Mouse (Mus musculus) inflammation-experienced regulatory T-cells, adult 6 months (primary cell): ENCODE data around the gene Reg1. TPM values are rescaled to one million over a fixed set of nuclear protein-coding genes. Genes with fewer than 3 reads are reported as not detected.
"Not testable (repeated sequence)": the region's sequence is repeated elsewhere in the genome, so short reads cannot be mapped to it uniquely, and the experiment has no call there.

ENCODE experiments used
- ATAC-seq: one replicate; pipeline ENCODE4 v1.8.0; 2017
- polyA plus RNA-seq, 3 experiments: library from polyadenylated mRNA; unstranded; fragments of 100-300 nt; shearing (Covaris generic); gene quantifications; one replicate each; pipeline ENCODE4 v1.2.1; 2017

The Reg1 gene
- polyA plus RNA-seq, result not detected

DNA sequence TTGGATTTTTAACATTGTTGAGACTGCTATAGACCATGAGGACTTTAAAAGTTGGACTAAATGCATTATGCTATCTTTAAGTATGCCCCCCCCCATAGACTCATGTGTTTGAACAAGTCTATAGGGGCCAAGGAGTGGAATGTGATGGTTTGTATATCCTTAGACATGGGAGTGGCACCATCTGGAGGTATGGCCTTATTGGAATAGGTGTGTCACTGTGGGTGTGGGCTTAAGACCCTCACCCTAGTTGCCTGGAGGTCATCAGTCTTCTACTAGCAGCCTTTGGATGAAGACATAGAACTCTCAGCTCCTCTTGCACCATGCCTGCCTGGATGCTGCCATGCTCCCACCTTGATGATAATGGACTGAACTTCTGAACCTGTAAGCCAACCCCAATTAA is at the start of gene Reg1:
Gene Reg1, plus strand, starts transcription at position 301 of the 400 bp plus-strand sequence.
- ATAC-seq, result not testable (repeated sequence)

DNA sequence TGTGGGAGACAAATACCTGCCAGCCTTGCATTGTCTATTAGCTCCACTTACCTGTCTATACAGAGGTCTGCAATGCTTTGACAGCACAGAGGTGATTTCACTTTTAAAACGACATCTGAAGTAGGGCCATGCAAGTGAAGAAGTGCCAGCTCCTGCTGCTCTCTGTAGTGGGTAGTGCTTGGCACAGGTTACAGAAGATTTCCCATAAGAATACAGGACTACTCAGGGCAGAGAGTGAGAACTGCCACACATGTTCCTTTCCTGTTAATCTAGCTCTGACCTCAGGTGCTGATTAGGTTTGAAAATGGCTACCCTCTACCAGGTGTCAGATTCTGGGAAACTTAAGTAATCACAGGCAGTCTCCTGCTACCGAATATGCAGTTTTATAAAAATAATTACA is 43.7 kb upstream of the Reg1 start, which contains the start of gene Reg3d:
Gene Reg3d, minus strand, starts transcription at position 101 of the 400 bp plus-strand sequence.
- no peak for ATAC-seq

DNA sequence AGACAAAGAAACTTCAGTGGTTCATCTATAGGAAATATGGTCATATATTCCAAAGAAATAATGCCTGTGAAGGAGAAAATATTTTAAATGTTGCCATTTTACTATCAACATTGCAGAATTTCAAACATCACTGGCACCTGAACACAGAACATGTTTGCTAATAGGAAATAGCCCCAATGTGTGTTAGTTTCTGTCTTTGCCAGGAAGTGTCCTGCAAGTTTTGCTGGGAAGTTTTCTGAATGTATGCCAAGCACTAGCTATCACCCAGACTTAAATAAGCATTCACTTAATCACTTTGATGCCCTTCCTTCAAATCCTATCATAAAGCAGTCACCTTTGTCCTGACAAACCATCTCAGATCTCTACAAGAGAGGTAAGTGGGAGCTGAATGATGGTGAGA is 42.1 kb upstream of the Reg1 start, which contains the start of gene Reg3a:
Gene Reg3a, plus strand, starts transcription at position 301 of the 400 bp plus-strand sequence.
- no peak for ATAC-seq

DNA sequence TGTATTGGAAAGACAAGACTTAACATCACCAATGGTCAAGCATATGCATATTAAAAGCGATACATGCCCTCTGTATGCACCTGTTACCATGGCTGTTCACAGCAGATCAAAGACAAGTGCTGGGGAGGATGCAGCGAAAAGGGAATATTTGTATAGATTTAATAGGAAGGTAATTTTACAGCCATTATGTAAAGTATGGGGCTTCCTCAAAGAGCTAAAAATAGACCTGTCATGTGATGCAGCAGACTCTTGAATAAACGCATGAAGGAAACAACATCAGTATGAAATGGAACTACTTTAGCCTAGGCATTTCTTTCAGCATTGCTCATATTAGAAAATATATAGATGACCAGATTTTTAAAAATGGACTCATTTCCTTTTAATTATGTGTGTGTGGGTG is 36.9 kb upstream of the Reg1 start:
- ATAC-seq, result no peak

DNA sequence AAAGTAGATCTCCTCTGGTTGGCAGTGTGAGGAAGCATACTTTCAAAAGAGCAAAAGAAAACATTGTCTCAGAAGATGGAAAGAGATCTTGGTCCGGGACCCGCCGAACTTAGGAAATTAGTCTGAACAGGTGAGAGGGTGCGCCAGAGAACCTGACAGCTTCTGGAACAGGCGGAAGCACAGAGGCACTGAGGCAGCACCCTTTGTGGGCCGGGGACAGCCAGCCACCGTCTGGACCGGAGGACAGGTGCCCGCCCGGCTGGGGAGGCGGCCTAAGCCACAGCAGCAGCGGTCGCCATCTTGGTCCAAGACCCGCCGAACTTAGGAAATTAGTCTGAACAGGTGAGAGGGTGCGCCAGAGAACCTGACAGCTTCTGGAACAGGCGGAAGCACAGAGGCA is 27.2 kb upstream of the Reg1 start, which contains the start of gene Reg2:
Gene Reg2, plus strand, starts transcription at position 301 of the 400 bp plus-strand sequence.
- ATAC-seq, result not testable (repeated sequence)

DNA sequence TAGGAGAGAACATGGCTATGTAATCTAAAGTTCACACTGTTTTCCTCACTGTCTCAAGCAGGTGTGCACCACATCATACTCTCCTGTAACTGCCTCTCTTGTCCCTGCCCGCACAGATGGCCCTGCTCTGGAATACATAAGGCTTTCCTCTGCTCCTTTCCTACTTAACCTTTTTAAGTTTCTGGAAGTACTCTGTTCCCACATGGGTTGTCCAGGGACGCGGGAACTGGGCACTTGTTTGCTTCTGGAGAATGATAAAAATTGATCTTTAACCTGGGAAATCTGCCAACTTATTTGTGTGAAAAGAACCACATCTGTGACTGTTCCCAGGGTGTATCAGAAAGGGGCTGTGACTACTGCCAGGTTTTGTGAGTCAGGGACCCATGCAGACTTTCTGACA is 3.0 kb downstream of the Reg1 start:
- no peak for ATAC-seq

DNA sequence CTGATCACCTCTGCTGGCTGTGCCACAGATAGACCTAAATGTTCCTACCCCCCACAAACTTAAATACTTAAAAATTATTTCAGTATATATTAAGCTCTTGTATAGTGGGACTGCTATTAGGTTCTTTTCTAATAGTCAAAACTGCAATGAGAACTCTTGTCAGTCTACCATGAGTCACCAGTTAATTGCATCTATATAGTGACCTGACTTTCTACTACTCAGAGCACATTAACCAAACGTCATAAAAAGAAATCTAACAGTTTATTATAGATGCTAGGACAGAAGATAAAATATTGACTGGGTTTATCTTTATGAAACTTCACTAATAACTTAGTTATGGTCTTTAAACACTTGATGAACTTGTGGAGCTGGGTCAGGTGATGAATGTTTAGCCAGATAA is 24.7 kb downstream of the Reg1 start:
- ATAC-seq, result no peak

DNA sequence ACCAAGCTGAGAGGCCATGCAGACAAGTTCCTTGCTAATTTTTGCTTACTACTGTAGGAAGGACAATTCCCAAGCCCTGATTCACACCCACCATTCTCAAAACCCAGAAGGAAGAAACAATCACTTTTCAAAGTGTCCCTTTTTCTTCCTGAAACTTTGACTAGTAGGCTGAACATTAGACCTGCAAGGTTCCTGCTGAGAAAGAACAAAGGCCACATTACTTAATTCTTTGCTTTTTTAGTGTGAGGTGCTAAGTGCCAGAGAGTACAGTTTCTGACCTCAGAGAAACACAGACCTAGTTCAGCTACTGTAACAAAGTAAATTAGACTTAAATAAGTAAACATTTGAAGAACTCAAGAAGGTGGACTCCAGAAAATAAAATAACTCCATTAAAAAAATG is 25.9 kb downstream of the Reg1 start:
- no peak for ATAC-seq

DNA sequence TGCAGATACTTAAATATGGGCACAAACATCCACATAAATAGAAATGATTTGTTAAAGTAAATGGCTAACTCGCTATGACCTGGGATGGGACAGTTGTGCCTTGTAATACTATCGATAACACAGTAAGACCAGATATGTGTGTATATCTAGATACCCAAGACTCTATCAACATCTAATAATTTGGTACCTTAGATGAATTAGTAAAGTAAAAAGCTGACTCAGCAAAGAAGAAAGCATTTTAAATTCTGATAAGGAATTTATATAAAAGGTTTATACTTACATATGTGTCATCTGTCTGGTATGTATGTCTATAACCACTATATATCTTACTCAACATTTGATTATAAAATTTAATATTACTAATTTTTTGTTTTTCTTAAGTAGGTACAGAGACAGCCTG is 30.3 kb downstream of the Reg1 start:
- no peak for ATAC-seq

DNA sequence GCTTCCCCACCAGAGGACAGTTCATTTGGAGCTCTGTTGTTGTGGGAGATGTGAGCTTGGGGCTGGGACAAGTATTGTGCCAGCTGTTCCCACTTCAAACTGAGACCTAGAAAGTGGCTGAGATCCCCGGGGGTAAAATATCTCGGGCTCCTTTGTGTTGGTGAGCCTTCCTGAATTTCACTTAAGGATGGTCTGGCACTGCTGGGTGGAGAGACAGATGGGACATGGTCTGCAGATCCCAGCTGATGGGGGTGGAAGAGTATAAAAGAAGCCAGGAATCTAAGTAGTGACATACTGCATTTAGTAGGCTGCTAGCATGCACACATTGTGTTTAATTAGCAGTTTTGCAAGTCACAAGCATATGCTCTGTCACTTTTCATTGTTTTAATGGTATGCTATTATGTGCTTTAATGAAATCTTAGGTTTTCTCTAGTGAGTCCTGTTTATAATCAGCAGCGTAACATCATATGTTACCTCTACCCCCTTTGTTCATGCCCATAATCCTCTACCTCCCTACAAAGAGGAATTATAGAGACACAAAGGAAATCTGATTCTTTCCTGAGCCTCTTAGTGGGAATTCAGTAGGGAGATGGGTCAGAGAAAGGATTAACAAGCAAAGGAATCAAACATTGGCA is 37.8 kb downstream of the Reg1 start:
- ATAC-seq, result no peak

DNA sequence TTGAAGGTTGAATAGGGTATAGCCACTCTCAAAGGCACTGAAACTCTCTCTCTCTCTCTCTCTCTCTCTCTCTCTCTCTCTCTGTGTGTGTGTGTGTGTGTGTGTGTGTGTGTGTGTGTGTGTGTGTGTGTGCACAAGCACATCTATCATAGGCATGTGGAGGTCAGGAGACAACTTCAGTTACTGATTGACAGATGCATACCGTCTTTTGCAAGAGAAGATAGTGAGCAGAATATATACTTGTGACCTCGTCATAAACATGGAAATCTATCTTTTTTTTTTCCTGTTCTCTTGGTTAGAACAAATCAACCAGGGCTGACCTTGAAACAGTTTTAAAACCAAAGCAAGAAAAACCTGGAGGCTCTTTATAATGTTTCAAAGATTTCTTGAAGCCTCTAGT is 39.8 kb downstream of the Reg1 start:
- ATAC-seq, result no peak

DNA sequence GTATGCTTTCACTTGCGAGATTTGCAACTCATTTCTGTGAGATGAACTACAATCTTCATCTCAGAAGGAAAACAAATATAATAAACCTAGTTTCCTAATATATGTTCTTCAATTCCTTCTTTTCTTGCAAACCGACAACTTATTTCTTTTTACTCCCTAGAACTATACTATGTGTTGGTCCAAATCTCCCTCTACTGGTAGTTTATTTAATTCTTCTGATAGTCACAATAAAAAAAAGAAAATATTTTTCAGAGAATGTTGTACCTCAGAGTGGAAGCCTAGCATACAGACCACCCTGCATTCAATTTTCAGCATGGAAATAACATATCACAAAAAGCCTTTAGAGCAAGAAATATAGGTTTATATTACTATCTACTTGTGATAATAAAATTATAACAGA is 40.8 kb downstream of the Reg1 start:
- ATAC-seq, result no peak

DNA sequence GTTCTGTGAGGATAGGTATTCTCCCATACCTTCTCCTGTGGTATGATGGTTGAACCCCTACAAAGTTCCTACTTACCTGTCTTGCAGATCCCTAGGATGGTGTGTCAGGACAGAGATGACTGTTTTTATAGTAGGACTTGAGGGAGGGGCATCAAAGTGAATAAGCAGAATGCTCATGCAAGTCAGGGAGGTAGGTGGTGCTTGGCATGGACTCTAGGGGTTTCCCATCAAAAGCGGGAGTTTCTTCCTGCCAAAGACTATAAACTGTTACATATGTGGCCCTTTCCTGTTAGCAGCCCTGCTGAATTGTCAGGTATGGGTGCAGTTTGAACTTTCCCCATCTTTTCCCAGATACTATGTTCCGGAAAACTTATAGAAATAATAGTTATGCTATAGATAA is 46.3 kb downstream of the Reg1 start, which contains the start of gene Reg3g:
Gene Reg3g, minus strand, starts transcription at position 101 of the 400 bp plus-strand sequence.
- no peak for ATAC-seq

DNA sequence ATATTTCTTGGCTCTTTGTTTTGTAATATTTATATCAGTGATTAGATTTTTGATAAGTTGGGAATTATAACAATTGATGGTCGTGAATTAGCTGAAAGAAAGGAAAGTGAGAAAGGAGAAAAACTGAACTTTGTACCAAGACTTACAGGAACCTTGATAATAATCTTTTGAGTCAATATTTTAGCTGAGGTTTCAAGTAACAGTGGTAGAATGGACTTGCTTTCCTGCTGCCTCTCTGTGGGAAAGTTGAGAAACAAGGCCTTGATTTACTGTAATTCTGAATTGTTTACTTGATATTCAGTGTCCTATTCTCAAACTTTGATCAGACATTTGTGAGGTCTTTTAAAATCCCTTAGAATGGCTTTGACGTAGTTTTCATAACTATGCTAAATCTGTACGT is 46.8 kb downstream of the Reg1 start:
- ATAC-seq, result no peak

Other genes starting within 250 kb of the Reg1 start
- not detected for gene Reg3b, start 52.1 kb upstream of the Reg1 start, polyA plus RNA-seq
- gene Reg3d, start 43.8 kb upstream of the Reg1 start, polyA plus RNA-seq, result not detected
- not detected for gene Reg3a, start 42.0 kb upstream of the Reg1 start, polyA plus RNA-seq
- gene Reg2, start 27.1 kb upstream of the Reg1 start, polyA plus RNA-seq, result not detected
- gene Reg3g, start 46.2 kb downstream of the Reg1 start, polyA plus RNA-seq, result not detected